ENCODE assay signal across 8 mouse cellular contexts in genomic region chr10:63582608-63583007, GRCm38 (mm10).
DNase-seq lines count a peak whose midpoint lies in the region; ATAC-seq lines count a peak whose summit lies in the region.

No protein-coding gene starts in this region.

- no peak overlapping the region for H3K27ac ChIP-seq in hindbrain, embryonic 10.5 days

- H3K27me3 ChIP-seq in hindbrain, embryonic 10.5 days (ENCODE audit: insufficient read depth, poor library complexity, severe bottlenecking) = no peaks in the 10 kb centered on the region

- H3K36me3 ChIP-seq in hindbrain, embryonic 10.5 days = no peaks in the 10 kb centered on the region

- H3K4me3 ChIP-seq in hindbrain, embryonic 10.5 days = no peak overlapping the region

- 14% methylated on average over 14 of the region's 14 CpGs for WGBS in hindbrain, embryonic 10.5 days

- ATAC-seq in frontal cortex, adult (ENCODE audit: low TSS enrichment) = peak; percentile 81

- DNase-seq in NIH3T3 (ENCODE audit: low read depth) = peak; percentile 89
- DNase-seq in cerebellum, adult 9-10 months = peak; percentile 90
- peak; percentile 84 for DNase-seq in hindbrain, embryonic 10.5 days (ENCODE audit: low spot score)
- peak; percentile 85 for DNase-seq in layer of hippocampus, adult 9-10 months (ENCODE audit: low spot score)
- peak; percentile 79 for DNase-seq in lung, postnatal 10 days
- DNase-seq in ovary, postnatal 36 days (ENCODE audit: low spot score) = peak; percentile 66
- DNase-seq in thymus, postnatal 25 days = peak; percentile 54

- no peaks in the 10 kb centered on the region for H3K9me3 ChIP-seq in hindbrain, embryonic 10.5 days

- H3K4me1 ChIP-seq in hindbrain, embryonic 10.5 days (replicated peaks) = no peaks in the 10 kb centered on the region
